Mouse (Mus musculus): ENCODE measurements at regions not wholly inside any gene's neighbourhood (a gene's known extent, or its start where the extent isn't known, plus 50 kb on each side); places are given as distances from the start of the nearest gene placed in this dataset.

- DNase-seq (ENCODE audit: low read depth, low spot score), result no peak
Measured at GRCm38 (mm10) chr16:95929700-95930435, 60.9 kb downstream of the Psmg1 start.

- no peak for DNase-seq (ENCODE audit: low read depth, low spot score)
Measured at GRCm38 (mm10) chr16:95928290-95929260, 62.2 kb downstream of the Psmg1 start.

GRCm38 (mm10) chr16:95926558-95926957 is 64.2 kb downstream of the Psmg1 start:
- no peak for DNase-seq (ENCODE audit: low read depth, low spot score)

GRCm38 (mm10) chr16:95924716-95925115 is 66.0 kb downstream of the Psmg1 start:
- DNase-seq (ENCODE audit: low read depth, low spot score), result peak; percentile 50

GRCm38 (mm10) chr16:95923991-95924390 is 66.8 kb downstream of the Psmg1 start:
- DNase-seq (ENCODE audit: low read depth, low spot score), result no peak

DNA sequence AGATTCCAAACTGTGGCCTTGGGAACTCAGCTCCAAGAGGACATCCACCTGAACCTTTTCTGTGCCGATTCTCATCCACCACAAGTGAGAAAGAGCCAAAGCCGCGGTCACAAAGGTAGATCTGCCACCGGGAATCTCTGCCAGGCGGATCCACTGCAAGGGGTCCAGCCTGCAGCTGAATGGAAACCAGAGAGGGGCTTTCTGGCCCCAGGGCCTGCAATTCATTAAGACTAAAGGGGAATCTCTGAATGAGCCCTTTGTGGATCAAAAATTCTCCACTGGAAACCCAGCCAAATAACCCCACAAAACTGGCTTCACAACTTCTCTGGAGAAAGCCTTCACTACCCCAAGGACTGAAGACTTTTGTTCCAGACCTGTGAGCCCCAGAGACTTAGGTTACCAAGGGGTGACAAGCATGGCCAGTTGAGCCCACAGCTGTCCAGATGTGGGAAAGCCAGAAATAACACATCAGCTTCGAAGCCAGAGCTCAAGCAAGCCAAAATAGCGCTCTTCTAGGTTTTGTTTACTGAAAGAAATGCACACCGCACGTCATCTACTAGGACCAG is 68.3 kb downstream of the Psmg1 start:
- peak; percentile 62 for DNase-seq (ENCODE audit: low read depth, low spot score)

DNA sequence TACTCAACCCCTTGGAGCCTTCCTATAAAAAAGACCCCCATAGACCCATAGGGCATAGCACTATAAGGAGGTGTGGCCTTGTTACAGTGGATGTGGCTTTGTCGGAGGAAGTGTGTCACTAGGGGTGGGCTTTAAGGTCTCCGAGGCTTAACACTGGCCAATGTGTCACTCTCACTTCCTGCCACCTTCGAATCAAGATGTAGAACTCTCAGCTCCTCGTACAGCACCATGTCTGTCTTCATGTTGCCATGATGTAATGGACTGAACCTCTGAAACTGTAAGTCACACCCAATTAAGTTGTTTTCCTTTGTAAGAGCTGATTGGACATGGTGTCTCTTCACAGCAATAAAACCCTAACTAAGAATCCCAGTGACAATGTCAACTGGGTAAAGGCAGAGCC is 69.6 kb downstream of the Psmg1 start:
- no peak for DNase-seq (ENCODE audit: low read depth, low spot score)

- DNase-seq (ENCODE audit: low read depth, low spot score), result no peak
Measured at GRCm38 (mm10) chr16:95918651-95919425, 71.9 kb downstream of the Psmg1 start.

GRCm38 (mm10) chr16:95917635-95918407 is 72.9 kb downstream of the Psmg1 start:
- no peak for DNase-seq (ENCODE audit: low read depth, low spot score)

GRCm38 (mm10) chr16:95913879-95914278 is 76.9 kb downstream of the Psmg1 start:
- no peak for DNase-seq (ENCODE audit: low read depth, low spot score)

- no peak for DNase-seq (ENCODE audit: low read depth, low spot score)
Measured at GRCm38 (mm10) chr16:95904531-95905165, 86.1 kb downstream of the Psmg1 start.

DNA sequence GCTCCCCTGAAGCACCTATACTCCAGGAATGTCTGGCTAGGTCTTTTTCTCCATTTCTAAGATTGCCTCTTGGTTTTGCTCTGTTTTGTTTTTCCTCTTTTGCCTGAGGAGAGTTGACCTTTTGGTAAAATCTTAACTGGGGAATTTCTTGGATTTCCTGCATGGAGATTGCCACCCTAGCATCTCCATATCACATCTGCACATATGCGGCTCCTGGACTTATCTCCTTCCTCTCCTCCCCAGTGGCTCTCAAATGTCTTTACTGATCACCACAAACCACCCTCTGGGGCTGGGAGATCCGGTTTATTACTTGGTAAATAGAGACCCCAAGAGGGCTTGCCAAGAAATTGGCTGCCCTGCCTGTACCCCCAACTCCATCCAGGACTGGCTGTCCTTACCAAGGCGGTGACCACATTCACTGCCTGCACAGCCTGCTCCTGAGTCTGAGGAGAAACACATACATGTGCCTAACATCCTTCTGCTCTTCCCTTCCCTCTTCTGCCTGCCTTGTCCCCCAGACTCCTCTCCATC is 87.3 kb downstream of the Psmg1 start:
- no peak for DNase-seq (ENCODE audit: low read depth, low spot score)

GRCm38 (mm10) chr16:95902177-95902576 is 88.6 kb downstream of the Psmg1 start:
- no peak for DNase-seq (ENCODE audit: low read depth, low spot score)

DNA sequence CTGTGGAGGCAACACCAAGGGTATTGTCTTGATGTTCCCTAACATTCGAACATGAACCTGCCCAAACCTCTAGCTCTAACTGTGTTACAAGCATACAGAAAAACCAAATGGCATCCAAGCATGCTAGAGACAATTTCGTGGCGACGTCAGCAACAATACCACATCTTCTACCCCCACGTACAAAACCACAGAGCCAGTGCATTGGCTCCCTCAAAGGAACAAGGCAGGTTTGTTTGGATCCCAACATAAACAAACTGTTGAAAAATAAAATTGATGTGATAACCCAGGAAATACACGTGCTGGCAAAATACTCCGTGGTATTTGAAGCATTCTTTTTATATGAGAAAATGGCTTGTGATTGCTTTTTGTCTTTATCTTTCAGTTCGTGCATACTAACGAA is 89.4 kb downstream of the Psmg1 start:
- no peak for DNase-seq (ENCODE audit: low read depth, low spot score)

DNA sequence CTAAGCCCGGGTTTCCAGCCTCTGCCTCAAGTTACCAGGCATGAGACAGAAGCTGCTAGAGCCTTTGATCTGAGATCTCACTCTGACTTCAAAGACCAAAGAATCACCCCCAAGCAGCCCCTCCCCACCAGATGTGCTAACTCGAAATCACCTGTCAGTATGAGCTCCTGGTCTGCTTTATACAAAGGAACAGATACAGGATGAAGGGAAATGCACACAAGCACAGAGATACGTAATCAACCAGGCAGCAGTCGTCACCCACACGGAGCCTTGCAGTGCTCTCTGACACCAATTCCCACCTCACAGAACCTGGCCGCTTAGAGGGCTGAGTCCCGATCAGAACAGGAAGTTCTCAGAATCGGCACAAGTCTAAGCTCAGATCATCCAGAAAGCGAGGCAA is 90.6 kb downstream of the Psmg1 start:
- peak; percentile 18 for DNase-seq (ENCODE audit: low read depth, low spot score)

GRCm38 (mm10) chr16:95899672-95900071 is 91.1 kb downstream of the Psmg1 start:
- no peak for DNase-seq (ENCODE audit: low read depth, low spot score)

DNA sequence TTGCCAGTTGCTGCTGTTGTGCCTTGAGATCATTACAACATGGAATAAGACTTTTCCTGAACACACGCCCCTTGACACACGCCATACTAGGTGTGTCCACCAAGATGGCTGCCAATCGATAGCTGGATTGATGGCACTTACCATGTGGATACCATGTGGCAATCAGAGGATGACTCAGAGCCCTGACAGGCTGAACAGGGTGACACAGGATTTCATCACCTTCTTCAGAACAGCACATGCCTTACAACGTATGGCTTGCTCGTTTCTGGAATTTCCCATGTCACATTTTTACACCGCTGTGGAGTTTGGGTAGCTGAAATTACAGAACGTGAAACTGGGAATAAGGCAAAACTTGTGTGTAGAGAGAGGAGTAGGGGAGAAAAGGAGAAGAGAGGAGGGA is 92.9 kb downstream of the Psmg1 start:
- no peak for DNase-seq (ENCODE audit: low read depth, low spot score)

DNA sequence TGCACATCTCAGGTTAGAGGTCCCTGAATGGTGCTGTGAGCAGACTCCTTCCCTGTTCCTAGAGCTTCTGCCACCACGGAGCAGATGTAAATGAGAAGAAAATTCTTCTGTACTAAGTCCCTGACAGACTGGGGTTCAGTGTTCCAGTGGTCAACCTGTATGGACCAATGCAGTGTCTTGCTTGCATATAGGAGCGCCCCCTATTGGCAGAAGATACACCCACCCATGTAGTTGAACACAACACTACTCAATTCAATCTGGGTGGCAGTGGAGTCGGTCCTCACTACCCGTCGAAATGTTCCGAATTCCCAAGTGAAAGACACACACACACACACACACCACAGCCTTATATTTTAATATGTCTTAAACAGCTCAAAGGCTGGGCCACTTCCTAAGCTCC is 94.6 kb downstream of the Psmg1 start:
- DNase-seq (ENCODE audit: low read depth, low spot score), result no peak

- DNase-seq (ENCODE audit: low read depth, low spot score), result no peak
Measured at GRCm38 (mm10) chr16:95893534-95894290, 97.0 kb downstream of the Psmg1 start.

Measured in forelimb bud, embryonic 11.5 days (tissue).